Mouse (Mus musculus) midbrain, embryonic 15.5 days (tissue): ENCODE results near the gene Drd3. TPM values are rescaled to one million over a fixed set of nuclear protein-coding genes. Genes with fewer than 3 reads are reported as not detected.

Experiments used
- ATAC-seq: fragments of 200-750 bp; cut with Nextera tagmentation; replicated peaks from 2 replicates; pipeline ENCODE4 v1.8.0; 2017; ENCODE audit warnings: moderate TSS enrichment
- H3K27ac ChIP-seq: fragments of 300-500 bp; sonication (generic); 2 replicates; pipeline ENCODE4 v1.5.1; 2015; ENCODE audit warnings: mild to moderate bottlenecking, inconsistent platforms
- H3K27me3 ChIP-seq: fragments of 300-500 bp; sonication (generic); replicated peaks from 2 replicates; pipeline ENCODE4 v1.6.1; 2015; ENCODE audit warnings: inconsistent platforms
- H3K36me3 ChIP-seq: fragments of 300-500 bp; sonication (generic); replicated peaks from 2 replicates; pipeline ENCODE4 v1.6.1; 2015; ENCODE audit warnings: inconsistent platforms
- H3K4me1 ChIP-seq: fragments of 300-500 bp; sonication (generic); 2 replicates; pipeline ENCODE4 v1.6.1; 2015; ENCODE audit warnings: inconsistent platforms
- H3K4me2 ChIP-seq: fragments of 300-500 bp; sonication (generic); 2 replicates; pipeline ENCODE4 v1.6.1; 2015; ENCODE audit warnings: inconsistent platforms, mild to moderate bottlenecking, moderate library complexity
- H3K4me3 ChIP-seq: fragments of 300-500 bp; sonication (generic); 2 replicates; pipeline ENCODE4 v1.5.1; 2015; ENCODE audit warnings: mild to moderate bottlenecking, inconsistent platforms
- H3K9ac ChIP-seq: fragments of 300-500 bp; sonication (generic); 2 replicates; pipeline ENCODE4 v1.6.1; 2015; ENCODE audit warnings: mild to moderate bottlenecking, inconsistent platforms
- H3K9me3 ChIP-seq: fragments of 300-500 bp; sonication (generic); 2 replicates; pipeline ENCODE4 v1.6.1; 2016; ENCODE audit warnings: inconsistent platforms
- WGBS: fragments of 180-500 bp; shearing (Covaris S2); methylation state at CpG from one replicate; pipeline ENCODE4 v1.1.7; 2015; ENCODE audit warnings: mixed read lengths; 5-methylcytosine and 5-hydroxymethylcytosine counted together
- polyA plus RNA-seq: library from polyadenylated mRNA; unstranded; fragments of >200 nt; fragmentation: Nextera tagmentation; extraction: Ambion mirVana; gene quantifications from 2 replicates; pipeline ENCODE4 v1.2.1, GENCODE M21; 2015

Gene Drd3
- not detected in 2 replicates for polyA plus RNA-seq

DNA sequence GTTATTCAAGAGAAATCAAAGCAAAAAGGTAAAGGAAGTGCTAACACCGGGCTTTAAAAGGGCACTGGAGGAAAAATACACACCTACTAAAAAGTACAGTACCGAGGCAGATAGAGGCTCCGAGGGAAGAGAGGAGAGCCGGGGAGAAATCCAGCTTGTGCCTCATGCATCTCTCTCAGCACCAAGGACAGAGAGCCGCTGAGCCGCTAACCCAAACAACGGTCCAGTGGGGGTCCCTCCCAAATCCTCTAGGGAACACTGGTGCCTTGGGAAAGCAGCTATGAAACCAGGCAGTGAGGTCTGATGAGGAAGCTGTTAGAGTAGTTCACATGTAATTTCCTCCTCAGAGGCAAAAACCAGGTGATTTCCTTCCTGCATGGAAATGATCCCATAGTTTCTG is at the start of gene Drd3:
Gene Drd3, plus strand, starts transcription at position 276 of the 400 bp plus-strand sequence.
- WGBS: 11% methylated on average over 7 of the region's 7 CpGs

DNA sequence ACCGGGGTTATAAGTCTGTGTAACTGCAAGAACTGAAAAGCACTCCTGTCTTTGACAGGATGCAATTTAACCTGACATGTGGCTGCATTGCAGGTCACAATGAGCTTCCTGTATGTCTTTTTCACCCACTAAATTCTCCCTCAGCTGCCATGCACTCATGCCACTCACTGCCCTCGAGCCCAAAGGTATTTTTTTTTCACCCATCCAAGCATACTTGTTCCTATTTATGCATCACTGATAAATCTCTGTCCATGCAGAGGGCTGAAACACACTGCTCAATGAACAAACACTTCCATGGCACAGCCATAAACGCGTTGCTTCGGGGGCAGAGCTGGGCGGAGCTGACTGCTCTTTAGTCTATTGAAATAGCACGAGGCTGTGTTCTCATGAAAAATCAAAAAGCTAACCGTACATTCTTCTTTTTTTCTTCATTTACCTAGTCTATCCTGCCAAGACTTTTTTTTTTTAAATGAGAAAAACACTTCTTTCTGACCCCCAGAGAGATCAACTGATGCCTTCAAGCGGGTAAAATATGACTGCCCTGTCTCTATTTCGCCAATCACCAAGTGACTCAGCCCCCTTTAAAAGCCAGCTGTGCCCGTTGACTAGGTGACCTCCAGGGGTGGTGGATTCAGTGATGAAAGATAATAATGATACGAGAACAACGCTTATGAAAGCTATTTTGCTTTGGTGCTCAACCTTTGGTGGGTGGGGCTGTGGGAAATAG is 45.3 kb upstream of the Drd3 start:
- WGBS: 51% methylated on average over 13 of the region's 13 CpGs
- no peaks in the 10 kb centered on the region for H3K9me3 ChIP-seq
- H3K36me3 ChIP-seq: no peaks in the 10 kb centered on the region
- H3K9ac ChIP-seq: peak overlapping the region; percentile 22
- H3K4me2 ChIP-seq: peak overlapping the region; percentile 47
- H3K27ac ChIP-seq: peak overlapping the region; percentile 80
- H3K4me1 ChIP-seq: peaks cover 24% of the 10 kb centered on the region
- ATAC-seq: peak; percentile 31; the same call in 1 of the 2 replicates
- peak overlapping the region; percentile 30 for H3K4me3 ChIP-seq
- no peaks in the 10 kb centered on the region for H3K27me3 ChIP-seq

More for the DNA sequence above, at the start of gene Drd3:
- Histone ChIP-seq H3K4me3 (no peak within 1 kb of the TSS), H3K4me1 (0 out of 2 replicates have a peak, but pooled peaks cover 3% of the 10 kb centered on the region), H3K27me3 (no peaks in the 10 kb centered on the region), H3K9ac (no peak within 1 kb of the TSS), H3K27ac (no peak within 1 kb of the TSS), H3K36me3 (no peaks in the 10 kb centered on the region), H3K4me2 (0 out of 2 replicates have a peak within 1 kb of the TSS, but pooled peaks have one; percentile 1), H3K9me3 (no peaks in the 10 kb centered on the region)
- ATAC-seq: no peak

DNA sequence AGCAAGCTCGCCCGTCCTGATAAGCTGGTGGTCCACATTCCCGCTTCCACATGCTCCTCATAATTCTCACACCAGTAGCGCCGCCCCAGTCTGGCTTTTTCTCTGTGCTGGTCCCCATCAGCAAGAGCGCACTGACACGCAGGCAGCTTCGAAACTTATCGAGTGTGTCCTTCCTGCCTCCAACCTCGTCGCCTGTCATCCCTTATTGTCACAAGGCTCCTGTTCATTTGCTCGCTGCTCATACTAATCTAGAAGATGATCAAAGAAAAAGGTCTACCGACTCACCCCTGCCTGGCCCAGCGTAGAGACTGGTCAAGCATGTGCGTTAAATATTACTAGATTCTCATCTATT is 44.8 kb upstream of the Drd3 start:
- peak overlapping the region; percentile 80 for H3K27ac ChIP-seq
- H3K4me3 ChIP-seq: peak overlapping the region; percentile 30

DNA sequence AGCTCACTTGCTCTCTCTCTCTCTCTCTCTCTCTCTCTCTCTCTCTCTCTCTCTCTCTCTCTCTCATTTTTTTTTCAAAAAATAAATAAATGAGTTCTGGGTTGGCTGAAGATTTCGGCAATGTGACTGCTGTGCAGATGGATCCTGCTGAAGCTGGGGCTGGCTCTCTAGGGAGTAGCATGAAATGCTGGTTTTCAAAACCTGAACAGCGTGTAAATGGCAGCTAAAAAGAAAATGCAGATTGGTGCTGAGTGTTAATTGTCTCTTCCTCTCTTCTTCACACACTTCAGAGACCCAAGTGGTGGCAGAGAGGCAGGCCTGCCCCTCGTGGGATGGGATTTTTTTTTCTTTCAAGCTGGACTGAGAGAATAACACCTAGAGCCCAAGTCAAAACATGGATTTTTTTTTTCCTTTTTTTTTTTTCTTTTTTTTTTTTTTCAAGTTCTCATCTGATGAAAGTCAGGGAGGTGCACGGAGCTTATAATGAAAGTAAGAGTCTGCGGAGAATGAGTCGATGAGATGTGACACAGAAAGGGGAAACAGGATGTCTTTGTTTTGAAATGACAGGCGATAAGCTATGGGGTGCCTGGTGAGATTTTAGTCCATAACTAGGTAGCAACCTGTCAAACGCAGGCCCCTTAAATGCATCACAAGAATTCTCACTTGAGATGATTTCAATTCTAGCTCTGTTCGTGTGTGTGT is 44.2 kb upstream of the Drd3 start:
- Histone ChIP-seq H3K4me1 (peaks cover 24% of the 10 kb centered on the region), H3K4me2 (peak overlapping the region; percentile 47), H3K36me3 (no peaks in the 10 kb centered on the region), H3K27ac (peak overlapping the region; percentile 80), H3K27me3 (no peaks in the 10 kb centered on the region), H3K9me3 (no peaks in the 10 kb centered on the region), H3K4me3 (peak overlapping the region; percentile 30), H3K9ac (peak overlapping the region; percentile 22; the same call in 1 of the 2 replicates)
- ATAC-seq: peak; percentile 75
- WGBS: 21% methylated on average over 9 of the region's 9 CpGs

More for the DNA sequence above, 44.8 kb upstream of the Drd3 start:
- H3K4me2 ChIP-seq: peak overlapping the region; percentile 47
- 34% methylated on average over 15 of the region's 15 CpGs for WGBS
- no peaks in the 10 kb centered on the region for H3K9me3 ChIP-seq
- peak overlapping the region; percentile 22 for H3K9ac ChIP-seq
- no peaks in the 10 kb centered on the region for H3K36me3 ChIP-seq
- H3K27me3 ChIP-seq: no peaks in the 10 kb centered on the region
- peaks cover 24% of the 10 kb centered on the region for H3K4me1 ChIP-seq
- ATAC-seq: peak; percentile 69

DNA sequence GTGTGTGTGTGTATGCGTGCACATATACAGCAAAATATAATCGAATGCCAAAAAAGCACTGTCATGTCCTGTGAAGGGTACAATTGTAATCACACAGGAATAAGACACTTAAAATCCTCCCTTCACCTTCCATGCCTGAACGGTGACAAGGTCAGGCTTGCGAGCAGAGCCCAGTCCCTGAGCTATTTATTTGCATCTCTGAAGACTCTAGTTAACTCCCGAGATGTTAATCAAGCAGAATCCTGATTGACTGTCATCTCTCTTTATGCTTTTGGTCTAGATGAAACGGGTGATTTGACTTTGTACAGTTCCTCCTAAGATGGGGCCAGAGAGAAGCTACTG is 43.7 kb upstream of the Drd3 start:
- Histone ChIP-seq H3K4me3 (no peak overlapping the region), H3K9me3 (no peaks in the 10 kb centered on the region), H3K27ac (peak overlapping the region; percentile 80; the same call in 1 of the 2 replicates), H3K27me3 (no peaks in the 10 kb centered on the region), H3K4me2 (peak overlapping the region; percentile 47; the same call in 1 of the 2 replicates), H3K4me1 (peaks cover 24% of the 10 kb centered on the region), H3K36me3 (no peaks in the 10 kb centered on the region), H3K9ac (no peak overlapping the region)
- WGBS: 35% methylated on average over 6 of the region's 6 CpGs
- ATAC-seq: peak; percentile 47

DNA sequence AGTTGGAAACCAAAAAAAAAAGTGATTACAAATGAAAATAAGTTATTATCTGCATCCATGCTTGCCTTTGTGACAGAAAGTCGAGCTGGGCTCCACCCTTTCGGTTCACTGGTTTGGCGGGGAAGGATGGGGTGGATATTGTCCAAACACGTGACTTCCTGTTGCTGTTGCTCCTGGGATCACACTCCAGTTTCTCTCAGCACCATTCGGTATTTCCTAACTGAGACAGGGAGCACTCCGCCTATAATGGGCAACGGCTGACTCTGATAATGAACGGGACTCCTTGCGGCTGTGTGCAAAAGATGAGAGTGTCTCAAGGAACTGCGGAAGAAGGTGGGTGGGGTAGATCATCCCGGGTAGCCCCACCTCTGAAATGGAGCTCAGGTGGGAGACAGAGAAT is 43.2 kb upstream of the Drd3 start:
- WGBS: 83% methylated on average over 11 of the region's 11 CpGs
- H3K4me1 ChIP-seq: peaks cover 24% of the 10 kb centered on the region

DNA sequence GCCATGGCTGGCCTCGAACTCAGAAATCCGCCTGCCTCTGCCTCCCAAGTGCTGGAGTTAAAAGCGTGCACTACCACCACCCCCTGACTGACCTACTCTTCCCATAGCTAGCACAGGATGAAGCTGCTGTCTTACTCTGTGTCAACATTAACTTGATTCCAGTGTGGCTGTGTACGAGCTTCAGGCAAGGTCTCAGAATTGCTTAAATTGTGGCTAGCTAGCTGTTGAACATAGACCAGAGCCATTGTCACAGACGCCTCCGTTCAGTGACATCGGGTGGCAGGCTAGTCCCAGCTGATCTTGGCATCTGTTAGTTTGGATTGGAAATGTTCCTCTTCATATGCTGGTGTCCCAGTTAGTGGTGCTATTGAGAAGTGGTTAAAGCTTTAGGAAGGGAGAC is 42.5 kb upstream of the Drd3 start:
- 95% methylated on average over 7 of the region's 7 CpGs for WGBS

More for the DNA sequence above, 43.2 kb upstream of the Drd3 start:
- no peak for ATAC-seq
- Histone ChIP-seq H3K9me3 (no peaks in the 10 kb centered on the region), H3K27ac (0 out of 2 replicates have a peak overlapping the region, but pooled peaks have one; percentile 80), H3K36me3 (no peaks in the 10 kb centered on the region), H3K27me3 (no peaks in the 10 kb centered on the region), H3K9ac (no peak overlapping the region), H3K4me3 (no peak overlapping the region), H3K4me2 (no peak overlapping the region)

DNA sequence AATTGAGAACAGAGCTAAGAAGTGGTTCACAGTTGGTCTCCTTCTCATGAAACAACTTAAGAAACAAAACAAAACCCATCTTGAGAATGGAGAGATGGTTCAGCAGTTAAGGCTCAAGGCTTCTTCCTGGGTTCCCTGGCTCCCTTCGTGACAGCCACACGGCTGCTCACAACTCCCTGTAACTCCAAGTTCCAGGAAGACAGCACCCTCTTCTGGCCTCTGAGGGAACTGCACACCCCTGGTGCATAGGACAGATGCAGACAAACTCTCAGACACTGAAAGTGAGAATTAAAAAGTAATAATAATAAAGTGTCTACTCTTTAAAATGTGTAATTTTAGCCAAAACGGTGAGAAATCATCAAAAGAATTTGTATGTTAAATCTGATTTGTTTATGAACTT is 29.4 kb upstream of the Drd3 start:
- H3K27me3 ChIP-seq: no peaks in the 10 kb centered on the region
- no peak overlapping the region for H3K4me2 ChIP-seq
- no peak overlapping the region for H3K4me3 ChIP-seq
- ATAC-seq: no peak
- H3K9ac ChIP-seq: no peak overlapping the region
- WGBS: 68% methylated on average over 3 of the region's 3 CpGs
- H3K27ac ChIP-seq: no peak overlapping the region
- no peaks in the 10 kb centered on the region for H3K4me1 ChIP-seq
- no peaks in the 10 kb centered on the region for H3K36me3 ChIP-seq
- H3K9me3 ChIP-seq: no peaks in the 10 kb centered on the region

More for the DNA sequence above, 42.5 kb upstream of the Drd3 start:
- Histone ChIP-seq H3K4me1 (peaks cover 24% of the 10 kb centered on the region), H3K4me2 (no peak overlapping the region), H3K36me3 (no peaks in the 10 kb centered on the region), H3K4me3 (no peak overlapping the region), H3K27me3 (no peaks in the 10 kb centered on the region), H3K9ac (no peak overlapping the region), H3K27ac (no peak overlapping the region), H3K9me3 (no peaks in the 10 kb centered on the region)
- no peak for ATAC-seq

DNA sequence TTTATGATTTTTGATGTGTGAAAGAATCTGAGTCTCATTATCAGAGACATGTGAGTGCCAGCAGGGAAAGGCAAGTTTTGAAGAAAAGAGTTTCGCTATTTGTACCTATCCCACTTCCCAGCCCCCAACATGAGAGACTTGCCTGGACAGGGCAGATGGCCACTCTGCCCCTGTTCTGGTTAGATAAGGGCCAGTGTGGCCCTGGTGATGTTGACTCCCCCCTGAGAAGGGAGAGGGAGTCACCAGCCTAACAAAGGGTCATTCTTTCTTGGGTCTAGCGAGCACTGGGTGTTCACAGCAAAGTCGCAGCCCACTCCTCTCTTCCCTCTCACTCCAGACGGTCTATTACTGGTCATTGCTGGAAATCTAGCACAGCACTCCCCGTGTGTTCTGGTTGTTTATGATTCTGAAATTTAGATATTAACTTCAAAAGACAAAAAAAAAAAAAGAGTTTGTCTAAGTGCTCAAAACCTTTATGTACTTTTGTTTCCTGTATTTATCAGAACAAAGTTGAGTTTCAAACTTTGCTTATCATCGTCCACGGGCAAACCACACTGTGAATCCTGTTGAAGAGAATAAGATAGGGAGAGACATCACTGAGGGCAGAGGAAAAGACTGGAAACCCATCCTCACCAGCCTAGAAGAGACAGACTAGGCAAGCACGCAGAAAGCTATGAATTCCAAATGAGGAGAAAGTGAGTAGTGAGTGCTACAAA is 24.2 kb upstream of the Drd3 start:
- no peaks in the 10 kb centered on the region for H3K4me1 ChIP-seq
- no peak for ATAC-seq
- no peak overlapping the region for H3K4me2 ChIP-seq
- WGBS: 83% methylated on average over 8 of the region's 8 CpGs
- no peak overlapping the region for H3K4me3 ChIP-seq
- H3K9me3 ChIP-seq: no peaks in the 10 kb centered on the region
- no peaks in the 10 kb centered on the region for H3K36me3 ChIP-seq
- H3K27me3 ChIP-seq: no peaks in the 10 kb centered on the region
- no peak overlapping the region for H3K27ac ChIP-seq
- H3K9ac ChIP-seq: no peak overlapping the region

DNA sequence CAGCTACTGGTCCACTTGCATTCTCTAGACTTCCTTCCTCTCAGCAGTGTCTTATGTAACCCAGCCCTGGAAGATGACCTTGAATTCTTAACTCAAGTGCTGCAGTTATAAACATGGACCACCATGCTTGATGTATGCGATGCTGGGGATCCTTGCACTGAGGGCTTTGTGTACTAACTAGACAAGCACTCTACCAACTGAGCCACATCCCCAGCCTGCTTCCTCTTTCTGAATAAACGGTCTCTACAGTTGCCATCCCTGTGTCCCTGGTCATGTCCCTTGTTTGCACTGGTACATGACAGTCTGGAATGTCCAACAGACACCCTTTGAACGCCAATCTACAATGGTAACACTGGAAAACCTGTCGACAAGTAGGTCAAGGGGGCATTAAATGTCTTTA is 23.5 kb upstream of the Drd3 start:
- ATAC-seq: no peak
- Histone ChIP-seq H3K27me3 (no peaks in the 10 kb centered on the region), H3K36me3 (no peaks in the 10 kb centered on the region), H3K9ac (no peak overlapping the region), H3K4me2 (no peak overlapping the region), H3K4me3 (no peak overlapping the region), H3K9me3 (no peaks in the 10 kb centered on the region), H3K4me1 (no peaks in the 10 kb centered on the region), H3K27ac (no peak overlapping the region)
- WGBS: 84% methylated on average over 4 of the region's 4 CpGs

DNA sequence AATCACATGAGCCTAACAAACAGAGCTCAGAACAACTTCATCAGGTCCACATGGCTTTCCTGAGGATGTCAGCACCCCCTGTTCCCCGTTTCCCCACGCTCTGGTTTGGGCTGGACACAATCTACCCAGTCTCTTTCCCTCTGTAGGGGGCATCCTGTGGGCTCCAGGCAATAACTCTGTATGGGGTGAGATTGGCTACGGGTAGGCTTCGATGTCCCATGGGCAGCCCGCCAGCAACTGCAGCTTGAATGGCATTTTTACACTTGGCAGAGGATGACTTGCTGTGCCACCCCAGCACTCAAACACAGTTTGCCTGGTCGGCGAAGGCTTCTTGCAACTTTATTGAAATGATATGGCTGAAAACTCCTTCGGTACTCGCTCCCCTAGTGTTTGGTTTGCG is 21.3 kb upstream of the Drd3 start:
- no peak for ATAC-seq
- no peak overlapping the region for H3K27ac ChIP-seq
- WGBS: 89% methylated on average over 10 of the region's 10 CpGs

DNA sequence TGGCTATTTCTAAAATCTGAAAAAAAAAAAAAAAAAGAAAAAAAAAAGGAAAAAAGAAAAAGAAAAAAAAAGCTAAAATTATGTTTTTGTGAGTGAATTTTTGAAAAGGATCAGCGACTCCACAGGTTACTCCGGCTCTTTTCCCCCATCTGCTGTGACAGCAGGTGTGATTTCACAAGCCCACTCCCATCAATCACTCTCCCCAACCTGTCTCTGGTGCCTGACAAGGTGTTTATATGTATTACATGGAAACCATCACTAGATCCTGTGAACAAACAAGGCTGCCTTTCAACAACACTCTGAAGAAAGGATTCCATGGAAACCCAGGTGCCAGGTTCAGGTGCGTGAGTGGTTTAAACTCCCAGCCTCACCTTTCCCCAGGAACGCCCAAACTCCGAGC is 20.9 kb upstream of the Drd3 start:
- Histone ChIP-seq H3K27ac (no peak overlapping the region), H3K4me1 (no peaks in the 10 kb centered on the region), H3K9me3 (no peaks in the 10 kb centered on the region), H3K4me2 (no peak overlapping the region), H3K9ac (no peak overlapping the region), H3K27me3 (no peaks in the 10 kb centered on the region), H3K36me3 (no peaks in the 10 kb centered on the region), H3K4me3 (no peak overlapping the region)
- WGBS: 96% methylated on average over 5 of the region's 5 CpGs
- no peak for ATAC-seq

More for the DNA sequence above, 21.3 kb upstream of the Drd3 start:
- H3K36me3 ChIP-seq: no peaks in the 10 kb centered on the region
- H3K9ac ChIP-seq: no peak overlapping the region
- H3K9me3 ChIP-seq: no peaks in the 10 kb centered on the region
- no peak overlapping the region for H3K4me2 ChIP-seq
- no peak overlapping the region for H3K4me3 ChIP-seq
- no peaks in the 10 kb centered on the region for H3K27me3 ChIP-seq
- no peaks in the 10 kb centered on the region for H3K4me1 ChIP-seq
